Mouse (Mus musculus) layer of hippocampus, adult 2 months (tissue): ENCODE results near the gene Dnajc22. TPM values are rescaled to one million over a fixed set of nuclear protein-coding genes. Genes with fewer than 3 reads are reported as not detected.
"Not testable (repeated sequence)": the region's sequence is repeated elsewhere in the genome, so short reads cannot be mapped to it uniquely, and the experiment has no call there.

ENCODE experiments used
- DNase-seq, 2 experiments: peaks; one replicate each; pipeline ENCODE4 v3.0.0; 2022; ENCODE audit warnings: low spot score in 2 of 2
- H3K27ac ChIP-seq: fragments of 200-600 bp; 2 replicates; pipeline ENCODE4 v1.8.1; 2022
- H3K4me3 ChIP-seq: fragments of 200-600 bp; 2 replicates; pipeline ENCODE4 v1.8.1; 2022; ENCODE audit warnings: mild to moderate bottlenecking
- CTCF ChIP-seq: fragments of 200-600 bp; conservative IDR thresholded peaks from 2 replicates; pipeline ENCODE4 v1.8.1; 2022; ENCODE audit warnings: antibody characterized with exemption, mild to moderate bottlenecking, moderate library complexity
- long read RNA-seq, 2 experiments: library from polyadenylated mRNA; stranded (forward); transcript quantifications; one replicate each; pipeline ENCODE4 v2.0.0; 2021; ENCODE audit warnings: borderline mapping rate in 2 of 2
- total RNA-seq, 2 experiments: library from RNA; stranded (reverse); gene quantifications; 2 replicates each; pipeline ENCODE4 v1.2.3; 2021

Gene Dnajc22
- total RNA-seq, result under 1 TPM in 1 of 2 experiments, not detected in 1; 0.31 TPM
- long read RNA-seq, experiment 1, partial matches to known transcripts, result 0 of 1 reads
- long read RNA-seq, experiment 1, other reads (novel, unspliced or antisense), result 1 of 1 reads
- long read RNA-seq, experiment 2, result 0 reads

GRCm38 (mm10) chr15:99092870-99093269, at the start of gene Dnajc22:
Gene Dnajc22 (plus strand): TSS chr15:99093170.
- H3K4me3 ChIP-seq, result peak within 1 kb of the TSS; percentile 56

GRCm38 (mm10) chr15:99044854-99045253, 48.1 kb upstream of the Dnajc22 start:
- H3K27ac ChIP-seq, result no peak overlapping the region
- no peak overlapping the region for H3K4me3 ChIP-seq
- no peak for TF ChIP-seq CTCF
- DNase-seq, result no peak

More at GRCm38 (mm10) chr15:99092870-99093269, at the start of gene Dnajc22:
- TF ChIP-seq CTCF, result no peak
- H3K27ac ChIP-seq, result no peak within 1 kb of the TSS
- DNase-seq, result no peak

GRCm38 (mm10) chr15:99045734-99046133, 47.2 kb upstream of the Dnajc22 start:
- not testable (repeated sequence) for H3K4me3 ChIP-seq, H3K27ac ChIP-seq, DNase-seq

- H3K27ac ChIP-seq, result no peak overlapping the region
- TF ChIP-seq CTCF, result peak; percentile 85
- DNase-seq, result peak; percentile 40 to 56
- H3K4me3 ChIP-seq, result no peak overlapping the region
Measured at GRCm38 (mm10) chr15:99049473-99050253, 43.3 kb upstream of the Dnajc22 start.

- no peak for TF ChIP-seq CTCF
- Histone ChIP-seq H3K27ac (no peak overlapping the region), H3K4me3 (no peak overlapping the region)
- no peak for DNase-seq
Measured at GRCm38 (mm10) chr15:99053373-99053772, 39.6 kb upstream of the Dnajc22 start.

- no peak for TF ChIP-seq CTCF
- H3K27ac ChIP-seq, result no peak within 1 kb of the TSS
Measured at GRCm38 (mm10) chr15:99055040-99055439, 37.9 kb upstream of the Dnajc22 start, which contains the start of gene Prph. Gene Prph (plus strand): TSS chr15:99055174.

GRCm38 (mm10) chr15:99055511-99055961, 37.4 kb upstream of the Dnajc22 start:
- Histone ChIP-seq H3K4me3 (peak overlapping the region; percentile 39), H3K27ac (no peak overlapping the region)
- no peak for TF ChIP-seq CTCF
- peak in 1 of 2 experiments; percentile 24 for DNase-seq

More at GRCm38 (mm10) chr15:99055040-99055439, 37.9 kb upstream of the Dnajc22 start, which contains the start of gene Prph:
- peak within 1 kb of the TSS; percentile 39 for H3K4me3 ChIP-seq
- DNase-seq, result no peak

- TF ChIP-seq CTCF, result peak; percentile 81
- Histone ChIP-seq H3K27ac (no peak overlapping the region), H3K4me3 (no peak overlapping the region)
- DNase-seq, result no peak
Measured at GRCm38 (mm10) chr15:99056332-99056731, 36.6 kb upstream of the Dnajc22 start.

- Histone ChIP-seq H3K4me3 (no peak overlapping the region), H3K27ac (no peak overlapping the region)
- no peak for DNase-seq
- TF ChIP-seq CTCF, result no peak
Measured at GRCm38 (mm10) chr15:99065557-99066165, 27.3 kb upstream of the Dnajc22 start.

GRCm38 (mm10) chr15:99071988-99072387, 21.0 kb upstream of the Dnajc22 start:
- Histone ChIP-seq H3K27ac (no peak overlapping the region), H3K4me3 (no peak overlapping the region)
- no peak for DNase-seq
- peak; percentile 53 for TF ChIP-seq CTCF

- Histone ChIP-seq H3K4me3 (peak within 1 kb of the TSS; percentile 75), H3K27ac (peak within 1 kb of the TSS; percentile 99)
- no peak for DNase-seq
- no peak for TF ChIP-seq CTCF
Measured at GRCm38 (mm10) chr15:99074019-99074599, 18.9 kb upstream of the Dnajc22 start, which contains the start of gene Troap. Gene Troap (plus strand): TSS chr15:99074575.

- peak overlapping the region; percentile 99 for H3K27ac ChIP-seq
- DNase-seq, result peak; percentile 97 to 98
- peak overlapping the region; percentile 75 for H3K4me3 ChIP-seq
- TF ChIP-seq CTCF, result no peak; the same call in 1 of the 2 replicates
Measured at GRCm38 (mm10) chr15:99074600-99075333, 18.2 kb upstream of the Dnajc22 start.

GRCm38 (mm10) chr15:99076011-99076410, 17.0 kb upstream of the Dnajc22 start:
- H3K27ac ChIP-seq, DNase-seq, H3K4me3 ChIP-seq: not testable (repeated sequence)
